Mouse (Mus musculus) cerebral cortex, adult 2 months (tissue): ENCODE data around the gene Pik3ap1.

Experiments used
- WGBS: fragments of 180-500 bp; shearing (Covaris S2); methylation state at CpG from one replicate; pipeline ENCODE4 v1.1.7; 2018; 5-methylcytosine and 5-hydroxymethylcytosine counted together

Gene Pik3ap1

DNA sequence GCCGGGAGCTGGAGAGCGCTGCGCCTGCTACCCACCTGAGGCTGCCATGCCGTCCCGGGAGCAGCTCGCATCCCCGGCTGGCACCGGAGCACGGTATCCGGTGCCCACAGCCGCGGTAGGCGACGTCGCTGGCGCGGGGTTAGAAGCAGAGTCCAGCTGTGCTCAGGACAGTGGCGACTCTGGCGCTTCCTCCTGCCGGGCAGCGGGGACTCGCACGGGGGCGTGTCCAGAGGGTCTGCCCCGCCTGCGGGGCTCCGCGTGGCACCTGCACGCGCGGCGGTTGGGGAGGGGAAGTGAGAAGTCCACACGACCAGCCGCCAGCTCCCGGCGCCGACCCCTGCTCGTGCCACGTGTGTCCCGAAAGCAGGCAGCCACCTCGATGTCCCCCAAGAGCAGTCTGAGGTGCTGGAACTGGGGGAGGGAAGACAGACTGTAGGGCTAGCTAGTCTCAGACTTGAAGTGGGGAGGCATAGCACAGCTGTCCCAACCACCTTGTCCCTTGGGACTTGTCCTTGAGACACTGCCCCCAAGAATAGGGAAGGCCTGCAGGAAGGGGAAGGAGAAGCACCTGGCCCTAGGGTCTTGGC, at the start of gene Pik3ap1:
Pik3ap1 (minus strand) TSS at position 181 of the 587 bp plus-strand sequence.
- WGBS: 1% methylated on average over 41 of the region's 41 CpGs

DNA sequence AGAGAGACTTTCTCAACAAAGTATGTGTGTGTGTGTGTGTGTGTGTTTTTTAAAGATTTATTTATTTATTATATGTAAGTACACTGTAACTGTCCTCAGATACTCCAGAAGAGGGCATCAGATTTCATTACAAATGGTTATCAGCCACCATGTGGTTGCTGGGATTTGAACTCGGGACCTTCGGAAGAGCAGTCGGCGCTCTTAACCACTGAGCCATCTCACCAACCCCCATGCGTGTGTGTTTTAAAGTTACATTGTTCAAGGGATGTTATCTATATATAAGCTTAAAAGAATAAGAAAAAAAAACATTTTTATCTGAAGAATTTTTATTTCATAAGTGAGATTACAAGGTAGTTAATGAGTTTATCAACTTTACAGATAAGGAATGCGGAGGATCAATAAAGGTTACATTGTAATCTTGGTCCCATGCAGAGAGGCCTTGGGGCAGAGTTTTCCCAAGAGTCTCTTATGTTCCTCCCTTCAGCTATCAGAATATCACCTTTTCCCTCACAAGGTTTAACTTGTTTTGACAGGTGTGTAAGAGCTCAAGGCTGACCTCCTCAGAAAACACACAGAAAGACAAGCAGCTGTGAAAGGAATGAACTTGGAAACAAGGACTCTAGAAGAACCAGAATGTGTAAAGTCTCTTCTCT, 46.7 kb upstream of the Pik3ap1 start:
- no CpG with 5 or more reads among the region's 6 CpGs for WGBS

DNA sequence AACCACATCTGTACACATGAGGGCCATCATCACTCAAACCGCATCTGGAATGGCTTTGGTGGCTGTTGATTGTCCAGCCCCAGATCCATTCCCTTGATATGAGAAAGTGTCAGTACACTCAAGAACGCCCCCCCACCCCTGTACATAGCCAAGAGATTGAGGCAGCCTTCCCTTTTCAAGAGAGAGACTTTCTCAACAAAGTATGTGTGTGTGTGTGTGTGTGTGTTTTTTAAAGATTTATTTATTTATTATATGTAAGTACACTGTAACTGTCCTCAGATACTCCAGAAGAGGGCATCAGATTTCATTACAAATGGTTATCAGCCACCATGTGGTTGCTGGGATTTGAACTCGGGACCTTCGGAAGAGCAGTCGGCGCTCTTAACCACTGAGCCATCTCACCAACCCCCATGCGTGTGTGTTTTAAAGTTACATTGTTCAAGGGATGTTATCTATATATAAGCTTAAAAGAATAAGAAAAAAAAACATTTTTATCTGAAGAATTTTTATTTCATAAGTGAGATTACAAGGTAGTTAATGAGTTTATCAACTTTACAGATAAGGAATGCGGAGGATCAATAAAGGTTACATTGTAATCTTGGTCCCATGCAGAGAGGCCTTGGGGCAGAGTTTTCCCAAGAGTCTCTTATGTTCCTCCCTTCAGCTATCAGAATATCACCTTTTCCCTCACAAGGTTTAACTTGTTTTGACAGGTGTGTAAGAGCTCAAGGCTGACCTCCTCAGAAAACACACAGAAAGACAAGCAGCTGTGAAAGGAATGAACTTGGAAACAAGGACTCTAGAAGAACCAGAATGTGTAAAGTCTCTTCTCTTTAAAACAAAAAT, 41.2 kb upstream of the Pik3ap1 start:
- WGBS: no CpG with 5 or more reads among the region's 8 CpGs

DNA sequence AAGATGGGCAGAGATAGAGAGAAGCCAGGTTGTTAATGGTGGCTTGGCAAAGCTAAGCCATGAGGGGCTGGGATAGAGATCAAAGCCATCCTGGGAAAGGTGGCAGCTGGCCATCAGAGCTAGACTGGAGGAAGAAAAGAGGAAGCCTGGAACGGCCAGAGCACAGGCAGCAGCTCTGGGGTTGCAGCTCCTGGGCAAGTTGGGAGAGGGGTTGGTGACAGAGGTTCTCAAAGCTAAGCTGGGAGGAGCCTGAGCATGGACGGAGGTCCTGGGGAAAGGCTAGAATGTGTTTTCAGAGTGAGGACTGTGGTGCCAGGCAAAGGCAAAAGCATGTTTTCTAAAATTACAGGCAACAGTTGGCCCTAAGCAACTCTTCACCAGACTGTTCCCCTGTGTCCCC, 36.4 kb upstream of the Pik3ap1 start:
- WGBS: 70% methylated on average over 2 of the region's 2 CpGs

DNA sequence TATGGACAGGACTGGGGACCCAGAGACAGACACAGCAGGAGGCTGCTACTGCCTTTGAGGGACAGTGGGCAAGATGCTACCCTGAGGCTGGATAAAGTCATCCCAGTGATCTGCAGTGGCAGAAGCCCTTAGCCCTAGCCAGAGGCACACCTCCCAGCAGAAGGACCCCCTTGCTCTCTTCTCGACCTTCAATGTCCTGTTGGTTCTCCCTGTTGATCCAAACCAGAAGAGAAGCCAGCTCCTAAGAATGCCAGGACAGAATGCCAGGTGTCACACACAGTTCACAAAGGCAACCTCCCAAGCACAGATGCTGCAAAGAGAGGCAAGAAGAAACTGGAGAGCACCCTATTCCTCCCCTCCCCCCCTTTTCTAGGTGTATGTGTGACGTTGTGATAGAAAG, 33.9 kb upstream of the Pik3ap1 start:
- WGBS: 75% methylated on average over 2 of the region's 2 CpGs

DNA sequence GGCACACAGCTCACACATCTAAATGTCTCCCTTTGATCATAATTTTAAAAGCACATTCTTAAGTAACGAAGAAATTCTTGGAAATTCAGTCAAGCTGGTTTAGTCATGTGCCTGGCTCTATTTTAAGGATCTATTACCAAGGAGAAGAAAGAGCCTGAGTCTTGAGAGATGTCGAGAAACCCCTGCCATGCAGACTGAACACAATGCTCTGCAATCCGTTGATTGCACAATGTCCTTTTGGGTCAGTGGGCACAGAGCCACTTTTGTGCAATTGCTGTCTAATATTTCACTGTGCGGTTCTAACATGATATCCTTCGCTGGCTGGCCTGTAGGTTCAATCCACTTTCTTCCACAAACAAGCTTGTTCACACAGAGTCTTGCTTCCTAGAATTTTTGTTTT, 33.1 kb upstream of the Pik3ap1 start:
- WGBS: 35% methylated on average over 5 of the region's 5 CpGs

DNA sequence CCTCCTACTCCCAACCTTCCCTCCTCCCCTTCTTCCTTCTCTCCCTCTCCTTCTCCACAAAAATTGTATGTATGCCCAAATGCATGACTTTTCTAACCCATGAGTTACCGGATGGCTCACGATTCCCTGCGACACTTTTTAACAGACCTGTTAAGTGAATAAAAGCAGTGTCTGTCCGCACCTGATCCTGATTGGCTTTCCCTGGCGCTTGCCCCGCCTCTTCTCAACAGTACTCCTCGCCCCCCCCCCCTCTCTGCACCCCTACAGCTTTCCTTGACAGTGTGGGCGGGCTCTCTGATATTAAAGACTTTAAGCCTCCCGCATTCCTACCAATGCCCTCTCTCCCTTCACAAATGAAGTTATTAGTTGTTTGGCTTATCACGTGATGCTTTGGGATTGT, 31.3 kb upstream of the Pik3ap1 start:
- 54% methylated on average over 10 of the region's 10 CpGs for WGBS

DNA sequence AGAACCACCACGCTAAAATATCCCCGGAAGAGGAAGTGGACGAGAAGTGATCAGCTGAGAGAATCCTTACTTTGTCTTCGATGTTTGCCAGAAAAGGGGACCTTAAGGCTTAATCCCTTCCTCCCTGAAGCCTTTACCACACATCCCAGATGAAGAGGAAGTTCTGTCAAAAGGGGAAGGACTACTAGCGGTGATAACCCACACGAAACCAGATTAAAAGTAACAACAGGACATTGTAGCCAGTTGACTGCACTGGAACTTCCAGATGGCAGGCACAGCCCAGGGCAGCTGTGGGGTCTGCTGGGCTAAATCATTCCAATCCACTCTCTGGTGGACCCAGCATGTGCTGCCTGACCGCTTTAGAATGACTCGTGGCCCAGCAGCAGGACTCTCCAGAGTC, 17.7 kb upstream of the Pik3ap1 start:
- 77% methylated on average over 8 of the region's 8 CpGs for WGBS

DNA sequence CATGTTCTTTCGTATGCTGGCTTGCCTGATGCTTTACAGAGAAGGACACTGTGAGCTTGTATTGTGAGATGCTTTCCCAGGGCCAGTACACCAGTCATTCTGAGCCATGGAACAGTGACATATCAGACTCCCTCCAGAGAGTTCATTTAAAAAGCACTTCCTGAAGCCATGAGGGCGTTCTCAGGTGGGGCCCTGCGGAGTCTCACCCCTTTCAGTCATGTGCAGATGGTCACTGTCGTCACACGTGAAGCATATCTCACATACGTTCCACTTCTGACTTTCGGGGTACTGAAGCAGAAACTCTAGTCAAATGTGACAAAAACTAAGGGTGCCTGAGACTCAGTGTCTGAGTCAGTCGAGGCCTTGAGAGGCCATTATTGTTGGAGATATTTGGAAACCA, 6.0 kb upstream of the Pik3ap1 start:
- 85% methylated on average over 8 of the region's 8 CpGs for WGBS

DNA sequence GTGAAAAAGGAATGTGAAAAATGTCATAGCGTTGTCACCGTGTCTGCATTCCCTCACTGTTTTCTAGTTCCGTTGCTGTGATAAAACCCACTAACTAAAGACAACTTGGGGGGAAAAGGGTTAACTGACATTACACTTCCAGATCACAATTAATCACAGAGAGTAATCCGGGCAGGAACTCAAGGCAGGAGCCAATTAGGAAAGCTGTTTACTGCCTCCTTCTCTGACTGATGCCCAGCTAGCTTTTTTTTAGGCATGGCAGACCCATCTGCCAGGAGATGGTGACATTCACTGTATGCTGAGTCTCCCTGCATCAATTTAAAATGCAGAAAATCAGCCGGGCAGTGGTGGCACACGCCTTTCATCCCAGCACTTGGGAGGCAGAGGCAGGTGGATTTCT, 4.4 kb upstream of the Pik3ap1 start:
- WGBS: 64% methylated on average over 6 of the region's 6 CpGs

DNA sequence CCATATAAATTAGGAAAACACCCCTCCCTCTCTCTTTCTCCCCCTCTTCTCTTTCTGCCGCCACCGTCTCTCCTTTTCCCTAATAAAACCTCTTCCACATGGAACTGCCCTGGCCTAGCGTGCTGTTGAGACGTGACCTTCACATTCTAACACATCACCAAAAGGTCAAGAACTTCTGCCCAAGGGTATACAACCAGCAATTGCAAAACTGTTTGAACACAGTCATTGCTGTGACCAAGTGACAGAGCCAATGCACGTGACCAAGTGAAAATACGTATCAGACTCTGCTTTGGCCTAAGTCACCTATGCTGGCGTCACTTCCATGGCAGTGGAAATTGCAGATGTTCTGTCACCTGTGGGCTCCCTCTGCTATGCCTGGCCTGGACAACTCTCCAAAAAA, 3.3 kb upstream of the Pik3ap1 start:
- 97% methylated on average over 7 of the region's 7 CpGs for WGBS

DNA sequence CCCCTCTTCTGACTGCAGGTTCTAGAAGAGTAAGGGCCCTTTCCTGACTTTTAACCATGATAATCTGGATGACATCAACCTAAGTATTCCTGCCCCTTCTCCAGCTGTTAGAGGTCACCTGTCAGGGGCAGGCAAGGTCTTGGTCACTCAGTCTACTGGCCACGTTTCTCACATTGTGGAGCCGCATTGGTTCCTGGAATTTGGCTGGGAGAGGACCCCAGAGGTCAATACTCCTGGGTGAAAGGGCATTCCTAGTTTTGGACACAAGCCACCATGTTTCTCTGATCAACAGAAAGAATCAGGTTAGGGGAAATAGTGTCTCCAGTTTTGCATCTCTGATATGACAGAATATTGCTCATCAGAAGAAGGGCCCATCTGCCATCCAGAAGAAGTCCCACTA, 2.4 kb upstream of the Pik3ap1 start:
- 93% methylated on average over 2 of the region's 2 CpGs for WGBS

DNA sequence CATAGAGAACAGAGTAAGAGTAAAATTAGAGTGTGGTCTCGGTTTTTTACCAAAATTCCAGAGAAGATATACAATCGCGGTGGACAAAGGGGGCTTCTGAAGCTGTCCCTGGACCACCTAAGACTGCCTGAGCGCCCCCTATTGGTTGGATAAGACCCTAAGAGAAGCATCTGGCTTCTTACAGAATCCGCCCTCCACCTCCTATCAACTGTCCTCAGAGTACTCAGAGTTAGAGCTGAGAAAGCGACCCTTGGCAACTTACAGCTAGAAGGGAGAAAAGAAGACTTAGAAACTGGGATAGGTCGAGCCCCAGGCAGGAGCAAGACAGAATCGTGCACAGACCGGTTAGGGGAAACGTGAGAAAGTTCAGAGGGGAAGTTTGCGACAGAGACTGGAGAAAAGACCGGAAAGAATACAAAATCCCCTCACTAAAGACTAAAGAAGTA, 473 bp downstream of the Pik3ap1 start:
- 18% methylated on average over 12 of the region's 12 CpGs for WGBS

DNA sequence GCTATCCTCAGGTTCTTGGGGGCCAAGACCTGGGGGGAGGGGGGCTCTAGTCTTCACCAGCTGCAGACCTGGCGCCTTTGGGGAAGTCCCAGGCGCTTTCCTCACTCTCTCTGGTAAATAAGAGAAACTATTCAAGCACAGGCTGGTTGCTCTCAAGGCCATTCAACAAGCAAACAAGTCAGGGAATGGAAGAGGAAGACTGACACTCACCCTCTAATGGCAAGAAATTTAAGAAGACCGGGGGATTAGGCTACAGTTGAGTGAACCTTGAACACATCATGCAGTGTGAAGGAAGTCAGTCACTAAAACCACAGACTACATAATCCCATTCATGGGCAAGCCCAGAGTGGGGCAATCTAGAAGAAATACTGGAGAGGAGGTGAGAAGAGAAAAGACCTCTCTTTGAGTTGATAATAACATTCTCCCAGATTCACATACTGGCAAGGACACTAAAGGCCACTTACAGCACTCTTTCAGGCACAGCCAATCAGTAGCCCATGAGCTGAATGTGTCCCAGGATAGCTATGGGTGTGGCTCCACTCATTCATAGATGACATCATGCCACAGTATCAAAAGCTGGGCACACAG, 2.4 kb downstream of the Pik3ap1 start:
- 82% methylated on average over 3 of the region's 3 CpGs for WGBS

DNA sequence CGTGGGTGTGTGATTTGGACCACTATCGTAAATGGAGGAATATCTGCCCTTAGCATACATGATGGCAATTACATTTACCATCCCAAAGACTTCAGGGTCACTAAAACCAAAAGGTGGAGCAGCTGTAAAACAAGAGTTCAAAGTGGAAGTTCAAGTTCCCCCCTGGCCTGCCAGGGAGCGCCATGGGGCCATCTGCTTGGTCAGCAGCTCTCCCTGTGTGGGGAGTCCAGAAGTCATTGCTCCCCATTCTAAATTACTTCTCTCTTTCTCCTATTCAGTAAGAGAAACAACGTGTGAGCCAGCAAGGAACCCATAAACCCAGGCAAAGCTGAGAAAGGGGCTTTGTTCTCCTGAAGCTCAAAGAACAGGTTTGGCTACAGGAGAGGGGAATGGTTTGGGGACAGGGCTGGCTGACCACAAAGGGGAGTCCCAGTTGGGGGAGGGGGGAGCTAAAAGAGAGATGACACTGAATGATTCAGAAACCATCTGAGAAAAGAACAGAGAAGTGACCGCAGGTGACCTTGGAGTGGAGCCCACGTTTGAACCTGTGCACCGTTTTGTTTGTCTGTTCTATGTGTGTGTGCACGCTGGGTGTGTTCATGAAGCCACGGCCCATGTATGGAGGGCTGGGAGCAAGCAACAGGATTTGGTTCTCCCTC, 3.2 kb downstream of the Pik3ap1 start:
- 81% methylated on average over 9 of the region's 9 CpGs for WGBS

DNA sequence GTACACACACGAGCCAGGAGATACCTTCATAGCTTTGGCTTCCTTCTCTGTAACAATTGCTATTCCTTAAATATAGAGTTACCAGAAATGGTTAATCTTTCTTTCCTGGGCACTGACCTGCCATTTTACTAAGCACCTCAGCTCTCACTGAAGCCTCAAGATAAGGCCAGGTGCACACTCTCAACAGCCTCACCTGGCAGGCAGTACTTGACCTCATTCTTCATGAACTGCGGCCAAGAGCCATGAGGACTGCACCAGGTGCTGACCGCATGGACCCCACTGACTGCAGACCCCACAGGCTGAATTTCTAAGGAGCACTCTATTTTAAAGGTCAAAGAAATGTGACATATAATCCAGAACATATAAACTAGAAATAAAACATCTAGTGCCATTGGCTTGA, 5.7 kb downstream of the Pik3ap1 start:
- WGBS: 92% methylated on average over 3 of the region's 3 CpGs

DNA sequence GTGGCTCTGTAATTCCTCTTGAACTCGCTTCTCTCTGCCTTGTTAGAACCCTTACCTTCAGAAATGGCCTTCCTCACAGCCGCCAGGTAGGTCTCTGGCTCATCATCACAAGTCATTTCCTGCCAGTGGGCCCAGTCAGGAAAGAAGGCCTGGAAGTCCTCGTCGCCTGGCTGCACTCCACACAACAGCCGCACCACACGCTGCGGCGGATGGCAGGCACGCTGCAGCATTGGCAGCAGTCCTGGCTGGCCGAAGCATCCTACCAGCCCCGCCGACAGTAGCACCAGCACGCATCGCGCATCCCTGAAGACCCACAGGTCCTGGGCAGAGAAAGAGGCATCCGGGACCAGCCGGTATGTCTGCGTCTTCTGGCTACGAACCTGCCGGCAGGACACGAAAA, 9.1 kb downstream of the Pik3ap1 start:
- 72% methylated on average over 21 of the region's 21 CpGs for WGBS

DNA sequence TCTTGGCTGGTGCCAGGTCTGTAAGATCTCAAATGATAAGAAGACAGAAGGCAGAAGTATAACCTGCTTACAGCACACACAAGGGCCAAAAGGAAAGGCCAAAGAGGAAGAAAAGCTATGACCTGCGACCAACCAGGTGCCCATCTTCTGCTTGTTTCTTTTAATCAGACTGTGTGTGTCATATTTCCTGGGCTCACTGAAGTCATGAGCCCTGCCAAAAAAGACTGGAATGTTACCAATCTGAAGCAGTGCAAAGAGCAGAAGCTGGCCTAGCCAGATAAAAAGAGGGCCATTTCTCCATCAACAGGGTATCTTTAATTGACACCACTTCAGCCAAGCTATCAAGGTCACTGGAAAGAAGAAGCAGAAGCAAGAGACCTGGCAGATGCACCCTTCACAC, 9.8 kb downstream of the Pik3ap1 start:
- 82% methylated on average over 1 of the region's 1 CpGs for WGBS

DNA sequence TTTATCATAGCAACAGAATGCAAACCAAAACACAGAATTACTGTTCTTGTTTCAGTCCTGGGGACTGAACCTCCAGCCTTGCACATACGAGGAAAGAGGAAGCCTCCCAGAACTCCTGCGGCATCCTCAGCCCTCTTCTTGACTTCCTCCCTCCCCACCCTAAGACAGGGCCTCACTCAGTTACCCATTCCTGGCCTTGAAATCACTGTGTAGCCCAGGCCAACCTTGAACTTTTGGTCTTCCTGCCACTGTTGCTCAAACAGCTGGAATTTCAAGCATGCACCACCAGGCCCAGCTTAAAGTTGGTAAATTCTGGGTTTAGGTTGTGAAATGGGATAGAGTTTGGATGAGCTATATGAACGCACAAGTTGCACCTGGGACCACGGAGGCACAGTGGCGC, 10.2 kb downstream of the Pik3ap1 start:
- 91% methylated on average over 5 of the region's 5 CpGs for WGBS

DNA sequence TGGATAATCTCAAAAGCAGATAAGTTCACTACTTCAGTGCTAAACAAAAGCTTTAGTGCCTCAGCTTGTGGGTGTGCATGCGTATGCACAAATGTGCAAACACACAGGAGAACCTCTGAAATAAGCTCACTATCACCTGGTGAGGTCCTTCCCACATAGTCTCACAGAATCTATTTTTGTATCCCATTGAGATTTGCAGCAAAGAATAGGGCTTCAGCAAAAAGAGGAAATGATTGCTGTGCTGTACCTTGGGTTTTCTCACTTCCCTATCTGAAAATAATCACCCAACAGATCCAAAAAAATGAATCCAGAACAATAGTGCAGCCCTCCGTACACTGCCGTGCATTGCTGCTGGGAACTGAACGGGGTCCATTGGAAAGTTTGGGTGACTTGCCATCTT, 12.6 kb downstream of the Pik3ap1 start:
- whole genome bisulfite sequencing: 75% methylated on average over 4 of the region's 4 CpGs

DNA sequence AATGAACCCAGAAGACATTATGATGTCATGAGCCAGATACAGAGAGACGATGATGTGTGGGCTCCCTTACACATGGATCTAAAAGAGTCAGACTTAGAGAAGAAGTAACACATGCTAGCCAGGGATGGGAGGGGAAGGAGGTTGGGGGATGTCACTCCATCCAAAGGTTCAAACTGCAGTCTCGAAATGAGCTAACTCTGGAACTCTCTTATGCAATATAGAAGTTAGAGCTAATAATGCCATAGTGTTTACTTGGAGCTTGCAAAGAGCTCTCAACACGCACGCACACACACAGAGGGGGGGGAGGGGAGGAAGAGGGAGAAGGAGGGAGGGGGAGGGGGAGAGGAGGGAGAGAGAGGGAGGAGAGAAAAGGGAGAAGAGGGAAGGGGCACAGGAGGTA, 13.5 kb downstream of the Pik3ap1 start:
- 60% methylated on average over 4 of the region's 4 CpGs for WGBS
